Mouse (Mus musculus) gastrocnemius, postnatal 4 days (tissue): Measurements from ENCODE around the gene Mypn. TPM values are rescaled to one million over a fixed set of nuclear protein-coding genes. Genes with fewer than 3 reads are reported as not detected.

Source experiments
- DNase-seq, 2 experiments: peaks; one replicate each; pipeline ENCODE4 v3.0.0; 2021 to 2022; ENCODE audit warnings: low spot score in 2 of 2, mixed read lengths in 2 of 2
- total RNA-seq, 2 experiments: library from RNA; stranded (reverse); gene quantifications; 2 replicates each; pipeline ENCODE4 v1.2.3; 2021

Gene Mypn
- total RNA-seq, 2 experiments from 2014 or later = 208 to 218 TPM

- DNase-seq = no peak
Measured at GRCm38 (mm10) chr10:63113716-63114360, 89.9 kb downstream of the Mypn start.

- DNase-seq = no peak
Measured at GRCm38 (mm10) chr10:63113027-63113604, 90.6 kb downstream of the Mypn start.

- no peak for DNase-seq
Measured at GRCm38 (mm10) chr10:63100657-63101056, 103.1 kb downstream of the Mypn start.

DNA sequence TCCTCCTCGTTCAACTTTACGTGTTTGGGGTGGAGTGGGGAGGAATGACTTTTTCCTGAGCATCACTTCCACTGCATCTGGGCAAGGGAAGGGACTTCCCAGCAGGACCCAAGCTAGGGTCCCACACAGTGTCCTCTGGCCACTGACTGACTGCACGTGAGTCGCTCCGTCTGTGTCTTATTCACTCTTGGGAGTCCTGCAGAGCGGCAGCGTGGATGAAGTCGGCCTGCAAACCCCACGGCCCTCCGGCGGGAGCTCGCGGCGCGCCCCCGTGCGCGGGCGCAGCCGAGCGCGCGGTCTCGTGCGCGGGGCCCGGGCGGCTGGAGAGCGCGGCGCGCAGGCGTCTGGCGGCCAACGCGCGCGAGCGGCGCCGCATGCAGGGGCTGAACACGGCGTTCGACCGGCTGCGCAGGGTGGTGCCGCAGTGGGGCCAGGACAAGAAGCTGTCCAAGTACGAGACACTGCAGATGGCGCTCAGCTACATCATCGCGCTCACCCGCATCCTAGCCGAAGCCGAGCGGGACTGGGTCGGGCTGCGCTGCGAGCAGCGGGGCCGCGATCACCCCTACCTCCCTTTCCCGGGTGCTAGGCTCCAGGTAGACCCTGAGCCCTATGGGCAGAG lies 103.7 kb downstream of the Mypn start:
- peak in 1 of 2 experiments; percentile 48 for DNase-seq

DNA sequence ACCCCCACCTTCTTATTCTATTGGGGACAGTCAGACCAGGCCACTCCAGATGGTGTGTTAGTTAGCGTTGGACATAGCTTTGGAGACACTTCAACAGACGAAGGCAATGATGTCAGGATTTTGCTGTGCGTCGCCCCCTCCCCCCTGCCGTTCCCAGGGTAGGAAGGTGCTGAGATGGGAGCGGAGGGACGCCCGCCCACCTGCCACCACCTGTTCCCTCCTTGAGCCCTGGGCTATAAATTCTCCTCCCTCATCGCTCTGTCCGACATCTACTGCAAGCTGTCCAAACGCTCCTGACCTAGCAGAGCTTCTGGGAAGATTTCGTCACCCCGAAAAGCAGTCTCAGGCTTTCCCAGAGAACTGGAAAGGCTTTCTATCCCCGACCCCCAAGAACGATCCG lies 104.2 kb downstream of the Mypn start, which contains the start of gene Atoh7:
TSS of gene Atoh7 (plus strand) at position 131 of the 400 bp plus-strand sequence.
- no peak for DNase-seq

DNA sequence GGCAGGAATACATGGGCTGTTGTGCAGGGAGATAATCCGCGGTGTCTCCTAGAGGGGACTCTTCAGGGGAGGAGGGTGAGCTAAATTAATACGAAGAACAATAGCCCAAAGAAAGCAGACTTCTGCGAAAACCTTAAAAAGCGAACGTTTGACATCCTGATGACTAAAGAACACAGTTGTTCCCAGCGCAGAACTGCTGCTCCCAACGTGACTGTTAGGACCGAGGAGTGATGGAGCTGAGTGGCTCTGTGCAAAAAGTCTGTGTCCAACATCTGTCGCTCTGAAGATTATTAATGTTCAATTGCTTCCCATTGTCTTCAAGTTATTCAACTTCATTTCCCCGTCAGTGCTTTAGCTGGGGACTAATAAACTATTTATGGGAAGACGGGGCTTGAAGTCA lies 105.6 kb downstream of the Mypn start:
- no peak for DNase-seq

- DNase-seq = no peak
Measured at GRCm38 (mm10) chr10:63096757-63097156, 107.0 kb downstream of the Mypn start.

DNA sequence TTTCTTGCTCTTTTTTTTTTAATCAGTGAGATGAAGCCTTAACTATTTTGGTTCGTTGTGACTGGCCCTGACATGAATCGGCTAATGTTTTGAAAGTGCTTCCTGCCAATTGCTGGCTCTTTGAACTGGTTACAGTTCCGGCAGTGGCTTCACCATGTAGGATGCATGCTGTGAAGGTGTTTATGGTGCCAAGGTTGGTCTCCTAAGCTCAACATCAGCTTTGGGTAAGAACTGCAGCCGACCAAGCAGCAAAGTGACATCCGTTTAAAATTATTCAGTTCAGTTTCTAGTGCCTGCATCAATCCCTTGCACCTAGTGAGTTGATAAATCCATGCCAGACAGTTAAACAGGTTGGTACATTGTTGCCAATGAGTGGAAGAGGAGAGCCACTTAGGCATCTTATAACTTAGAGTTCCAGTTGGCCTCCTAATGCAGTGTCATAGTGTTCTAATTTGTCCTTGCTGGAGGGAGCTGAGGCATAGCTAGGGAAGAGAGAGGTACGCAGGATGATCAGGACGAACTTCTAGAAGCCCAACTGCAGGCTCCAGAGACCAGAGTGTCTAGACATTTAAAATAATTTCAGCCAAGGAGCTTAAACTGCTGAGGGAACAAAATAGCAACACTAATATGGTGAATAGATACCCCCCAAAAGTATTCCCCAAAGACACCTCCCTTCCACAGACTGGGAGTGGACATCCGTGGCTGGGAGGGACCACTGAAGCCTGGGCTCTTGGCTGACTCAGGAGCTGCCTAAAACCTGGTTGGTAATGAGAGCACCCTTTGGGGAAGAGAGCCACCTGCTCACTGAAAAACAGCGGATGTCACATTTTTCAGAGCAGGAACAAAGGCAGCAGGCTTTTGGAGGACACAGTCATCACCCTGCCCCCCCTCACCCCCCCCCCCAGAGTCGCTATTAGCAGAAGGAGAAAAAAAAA lies 110.9 kb downstream of the Mypn start:
- no peak for DNase-seq

GRCm38 (mm10) chr10:63091915-63092314 lies 111.8 kb downstream of the Mypn start:
- DNase-seq = no peak

GRCm38 (mm10) chr10:63089758-63090571 lies 113.8 kb downstream of the Mypn start:
- no peak for DNase-seq

- no peak for DNase-seq
Measured at GRCm38 (mm10) chr10:63089103-63089757, 114.5 kb downstream of the Mypn start.

DNA sequence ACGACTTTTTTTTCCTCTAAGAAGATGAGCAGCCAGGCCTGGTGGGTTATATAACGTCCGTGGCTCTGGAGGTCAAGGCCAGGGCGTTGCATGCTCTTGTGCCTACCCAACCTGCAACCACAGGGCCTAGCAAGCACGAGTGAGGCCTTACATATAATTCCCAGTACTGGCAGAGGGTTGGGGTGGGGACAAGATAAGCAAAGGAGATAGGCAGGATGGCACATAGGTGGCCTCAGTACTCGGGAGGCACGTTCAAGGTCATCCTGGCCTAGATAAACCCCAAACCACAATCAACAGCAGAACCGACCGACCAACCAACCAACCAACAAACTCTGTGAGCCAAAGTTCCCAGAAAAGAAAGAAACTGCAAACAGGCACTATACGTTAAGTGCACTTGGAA lies 117.4 kb downstream of the Mypn start:
- DNase-seq = no peak

DNA sequence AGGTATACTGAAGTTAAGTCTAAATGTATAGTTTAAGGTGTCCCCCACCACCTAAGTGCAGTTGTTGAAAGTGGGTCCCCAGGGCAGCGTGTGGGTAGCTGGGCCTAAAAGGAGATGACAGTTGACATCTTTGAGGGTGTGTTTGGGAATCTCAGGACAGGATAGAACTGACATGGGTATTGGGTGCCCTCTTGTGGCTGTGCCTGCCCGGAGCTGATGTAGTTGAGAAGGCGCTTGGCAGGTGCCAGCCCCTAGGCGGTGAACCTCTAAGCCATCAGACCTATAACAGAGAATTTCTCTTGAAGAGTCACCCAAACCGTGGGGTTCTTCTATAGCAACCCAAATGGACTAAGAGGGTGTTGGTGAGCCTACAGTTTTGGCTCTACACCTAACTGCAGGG lies 137.8 kb downstream of the Mypn start:
- peak in 1 of 2 experiments; percentile 67 for DNase-seq

Other genes with a start within 250 kb of the Mypn start
- 10 to 100 TPM; 14.4 to 22.2 TPM for gene Rufy2, start 223.7 kb downstream of the Mypn start, total RNA-seq
- 10 to 100 TPM; 27.7 to 35.1 TPM for gene Hnrnph3, start 179.7 kb downstream of the Mypn start, total RNA-seq
- 1 to 10 TPM; 2.0 to 3.0 TPM for gene Pbld2, start 179.6 kb downstream of the Mypn start, total RNA-seq
- under 1 TPM; 0.54 to 0.69 TPM for gene Pbld1, start 143.8 kb downstream of the Mypn start, total RNA-seq
- gene Atoh7, start 104.3 kb downstream of the Mypn start, total RNA-seq = not detected
- 10 to 100 TPM; 29.2 to 33.2 TPM for gene Herc4, start 39.9 kb upstream of the Mypn start, total RNA-seq
- gene Sirt1, start 177.8 kb upstream of the Mypn start, total RNA-seq = 10 to 100 TPM in 1 of 2 experiments, 1 to 10 TPM in 1; 9.3 to 14.1 TPM
- gene Dnajc12, start 178.5 kb upstream of the Mypn start, total RNA-seq = 10 to 100 TPM in 1 of 2 experiments, 1 to 10 TPM in 1; 9.4 to 10.9 TPM
- gene Gm7075, start 217.8 kb upstream of the Mypn start, total RNA-seq = not detected
- 10 to 100 TPM; 25.3 to 27.7 TPM for gene Ctnna3, start 226.1 kb upstream of the Mypn start, total RNA-seq